Mouse (Mus musculus) layer of hippocampus, adult 9-10 months (tissue): ENCODE data around the gene Lrrc8a.

Experiments used
- DNase-seq: peaks from one replicate; pipeline ENCODE4 v3.0.0; 2022; ENCODE audit warnings: low spot score

The Lrrc8a gene

DNA sequence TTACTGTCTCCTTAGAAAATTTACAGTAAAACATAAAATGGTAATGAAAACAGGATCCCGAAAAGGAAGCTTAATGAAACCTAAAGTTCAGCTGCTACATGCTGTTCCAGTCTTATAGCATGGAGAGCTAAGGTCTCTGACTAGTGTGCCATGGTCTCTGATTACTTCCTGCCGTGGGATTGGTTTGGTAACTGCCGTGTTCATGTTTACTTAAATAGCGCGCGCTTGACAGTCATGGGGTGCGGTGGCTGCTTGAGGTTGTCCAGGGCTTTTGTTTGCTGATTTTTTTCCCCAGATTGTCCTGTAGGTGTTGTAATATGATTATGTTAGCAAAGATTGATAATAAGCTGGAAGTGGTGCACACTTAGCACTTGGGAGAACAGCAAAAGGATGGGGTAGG, 68.6 kb downstream of the Lrrc8a start:
- DNase-seq: no peak

DNA sequence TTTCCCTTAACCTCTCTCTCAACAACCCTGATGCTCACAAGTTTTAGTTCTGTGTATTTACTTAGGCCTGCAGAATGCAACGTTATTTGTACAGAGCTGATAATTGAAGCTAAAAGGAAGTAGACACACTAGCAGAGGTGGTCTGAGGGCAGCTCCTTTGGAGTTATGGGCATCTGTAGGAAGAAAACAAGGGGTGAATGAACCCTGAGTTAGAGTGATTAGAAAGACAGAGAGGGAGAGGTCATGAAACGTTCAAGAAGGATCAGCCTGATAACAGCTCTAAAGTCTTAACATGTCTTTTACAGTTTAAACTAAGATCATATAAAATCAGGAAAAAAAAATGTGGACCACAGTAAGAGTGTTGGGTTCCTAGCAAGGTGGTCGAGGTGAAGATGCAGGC, 71.8 kb downstream of the Lrrc8a start:
- no peak for DNase-seq

DNA sequence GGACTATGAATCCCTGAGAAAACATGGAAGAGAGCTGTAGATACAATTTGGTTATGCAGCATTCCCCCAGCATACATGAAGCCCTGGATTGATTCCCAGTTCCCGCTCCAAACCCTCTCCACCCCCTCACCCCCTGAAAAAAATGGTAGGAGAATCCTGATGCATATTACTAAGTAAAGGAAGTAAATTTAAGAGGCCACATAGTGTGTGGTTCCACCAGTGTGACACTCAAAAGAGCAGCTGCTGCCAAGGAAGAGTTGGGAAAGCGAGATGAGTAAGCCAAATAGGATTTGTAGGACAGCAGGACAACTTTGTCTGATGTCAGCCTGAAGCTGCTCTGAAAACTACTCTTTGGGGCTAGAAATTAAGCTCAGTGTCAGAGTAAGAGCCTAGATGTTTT, 74.0 kb downstream of the Lrrc8a start:
- DNase-seq: no peak
